Mouse (Mus musculus) midbrain, embryonic 15.5 days (tissue): ENCODE measurements around the gene Ldha. TPM values are rescaled to one million over a fixed set of nuclear protein-coding genes. Genes with fewer than 3 reads are reported as not detected.

Experiments
- ATAC-seq: fragments of 200-750 bp; cut with Nextera tagmentation; replicated peaks from 2 replicates; pipeline ENCODE4 v1.8.0; 2017; ENCODE audit warnings: moderate TSS enrichment
- H3K27ac ChIP-seq: fragments of 300-500 bp; sonication (generic); 2 replicates; pipeline ENCODE4 v1.5.1; 2015; ENCODE audit warnings: mild to moderate bottlenecking, inconsistent platforms
- H3K27me3 ChIP-seq: fragments of 300-500 bp; sonication (generic); replicated peaks from 2 replicates; pipeline ENCODE4 v1.6.1; 2015; ENCODE audit warnings: inconsistent platforms
- H3K36me3 ChIP-seq: fragments of 300-500 bp; sonication (generic); replicated peaks from 2 replicates; pipeline ENCODE4 v1.6.1; 2015; ENCODE audit warnings: inconsistent platforms
- H3K4me1 ChIP-seq: fragments of 300-500 bp; sonication (generic); 2 replicates; pipeline ENCODE4 v1.6.1; 2015; ENCODE audit warnings: inconsistent platforms
- H3K4me2 ChIP-seq: fragments of 300-500 bp; sonication (generic); 2 replicates; pipeline ENCODE4 v1.6.1; 2015; ENCODE audit warnings: inconsistent platforms, mild to moderate bottlenecking, moderate library complexity
- H3K4me3 ChIP-seq: fragments of 300-500 bp; sonication (generic); 2 replicates; pipeline ENCODE4 v1.5.1; 2015; ENCODE audit warnings: mild to moderate bottlenecking, inconsistent platforms
- H3K9ac ChIP-seq: fragments of 300-500 bp; sonication (generic); 2 replicates; pipeline ENCODE4 v1.6.1; 2015; ENCODE audit warnings: mild to moderate bottlenecking, inconsistent platforms
- H3K9me3 ChIP-seq: fragments of 300-500 bp; sonication (generic); 2 replicates; pipeline ENCODE4 v1.6.1; 2016; ENCODE audit warnings: inconsistent platforms
- WGBS: fragments of 180-500 bp; shearing (Covaris S2); methylation state at CpG from one replicate; pipeline ENCODE4 v1.1.7; 2015; ENCODE audit warnings: mixed read lengths; 5-methylcytosine and 5-hydroxymethylcytosine counted together
- polyA plus RNA-seq: library from polyadenylated mRNA; unstranded; fragments of >200 nt; fragmentation: Nextera tagmentation; extraction: Ambion mirVana; gene quantifications from 2 replicates; pipeline ENCODE4 v1.2.1, GENCODE M21; 2015

Gene Ldha
- polyA plus RNA-seq, 1 experiment from 2014 or later = 522 TPM

- H3K36me3 ChIP-seq = no peaks in the 10 kb centered on the region
- no peak overlapping the region for H3K4me2 ChIP-seq
- H3K9ac ChIP-seq = no peak overlapping the region
- no peak for ATAC-seq
- H3K4me1 ChIP-seq = peaks cover 23% of the 10 kb centered on the region
- H3K27ac ChIP-seq = no peak overlapping the region
- H3K27me3 ChIP-seq = 0 out of 2 replicates have a peak, but pooled peaks cover 4% of the 10 kb centered on the region
- H3K9me3 ChIP-seq = no peaks in the 10 kb centered on the region
- 84% methylated on average over 5 of the region's 5 CpGs for WGBS
- no peak overlapping the region for H3K4me3 ChIP-seq
Measured at GRCm38 (mm10) chr7:46839861-46840260, 1.4 kb upstream of the Ldha start.

- Histone ChIP-seq H3K4me1 (peaks cover 24% of the 10 kb centered on the region), H3K9me3 (no peaks in the 10 kb centered on the region), H3K4me2 (no peak overlapping the region), H3K27me3 (0 out of 2 replicates have a peak, but pooled peaks cover 4% of the 10 kb centered on the region), H3K36me3 (no peaks in the 10 kb centered on the region), H3K4me3 (no peak overlapping the region), H3K9ac (no peak overlapping the region), H3K27ac (no peak overlapping the region)
- WGBS = 43% methylated on average over 4 of the region's 4 CpGs
- no peak for ATAC-seq
Measured at GRCm38 (mm10) chr7:46840326-46840725, 949 bp upstream of the Ldha start.

GRCm38 (mm10) chr7:46842278-46842677 lies 1.0 kb downstream of the Ldha start:
- ATAC-seq = no peak
- 0 out of 2 replicates have a peak, but pooled peaks cover 4% of the 10 kb centered on the region for H3K27me3 ChIP-seq
- no peak overlapping the region for H3K27ac ChIP-seq
- H3K36me3 ChIP-seq = no peaks in the 10 kb centered on the region
- H3K9ac ChIP-seq = no peak overlapping the region
- no peak overlapping the region for H3K4me3 ChIP-seq
- no peak overlapping the region for H3K4me2 ChIP-seq
- H3K4me1 ChIP-seq = peaks cover 37% of the 10 kb centered on the region
- 30% methylated on average over 5 of the region's 5 CpGs for WGBS
- no peaks in the 10 kb centered on the region for H3K9me3 ChIP-seq

- no peak overlapping the region for H3K27ac ChIP-seq
- H3K27me3 ChIP-seq = 0 out of 2 replicates have a peak, but pooled peaks cover 4% of the 10 kb centered on the region
- WGBS = 90% methylated on average over 4 of the region's 4 CpGs
- no peaks in the 10 kb centered on the region for H3K9me3 ChIP-seq
- H3K4me3 ChIP-seq = no peak overlapping the region
- no peak overlapping the region for H3K4me2 ChIP-seq
- H3K36me3 ChIP-seq = no peaks in the 10 kb centered on the region
- no peak overlapping the region for H3K9ac ChIP-seq
- H3K4me1 ChIP-seq = peaks cover 31% of the 10 kb centered on the region
- ATAC-seq = no peak
Measured at GRCm38 (mm10) chr7:46843576-46843975, 2.3 kb downstream of the Ldha start.

GRCm38 (mm10) chr7:46845211-46845977 lies 4.1 kb downstream of the Ldha start:
- peak; percentile 90 for ATAC-seq
- Histone ChIP-seq H3K4me1 (peaks cover 20% of the 10 kb centered on the region), H3K27ac (peak overlapping the region; percentile 78), H3K4me2 (peak overlapping the region; percentile 89), H3K4me3 (peak overlapping the region; percentile 74), H3K9ac (peak overlapping the region; percentile 73), H3K9me3 (no peaks in the 10 kb centered on the region), H3K27me3 (0 out of 2 replicates have a peak, but pooled peaks cover 4% of the 10 kb centered on the region), H3K36me3 (no peaks in the 10 kb centered on the region; the same call in 1 of the 2 replicates)
- under 1% methylated on average over 51 of the region's 51 CpGs for WGBS

- under 1% methylated on average over 36 of the region's 36 CpGs for WGBS
- ATAC-seq = peak; percentile 60; the same call in 1 of the 2 replicates
- Histone ChIP-seq H3K4me3 (peak overlapping the region; percentile 74), H3K27me3 (0 out of 2 replicates have a peak, but pooled peaks cover 4% of the 10 kb centered on the region), H3K9me3 (no peaks in the 10 kb centered on the region), H3K36me3 (no peaks in the 10 kb centered on the region; the same call in 1 of the 2 replicates), H3K27ac (peak overlapping the region; percentile 78), H3K4me1 (peaks cover 20% of the 10 kb centered on the region), H3K4me2 (peak overlapping the region; percentile 89), H3K9ac (peak overlapping the region; percentile 73)
Measured at GRCm38 (mm10) chr7:46845978-46846485, 4.8 kb downstream of the Ldha start.

GRCm38 (mm10) chr7:46846486-46847244 lies 5.4 kb downstream of the Ldha start:
- 2% methylated on average over 28 of the region's 28 CpGs for WGBS
- H3K4me2 ChIP-seq = peak overlapping the region; percentile 89
- peak; percentile 57 for ATAC-seq

GRCm38 (mm10) chr7:46849287-46849686 lies 8.0 kb downstream of the Ldha start:
- no peak for ATAC-seq
- Histone ChIP-seq H3K4me3 (no peak overlapping the region), H3K27ac (no peak overlapping the region), H3K4me1 (peaks cover 20% of the 10 kb centered on the region), H3K9me3 (no peaks in the 10 kb centered on the region), H3K27me3 (no peaks in the 10 kb centered on the region), H3K36me3 (peaks cover 16% of the 10 kb centered on the region; the same call in 1 of the 2 replicates), H3K9ac (no peak overlapping the region), H3K4me2 (no peak overlapping the region)
- WGBS = 79% methylated on average over 5 of the region's 5 CpGs

More at GRCm38 (mm10) chr7:46846486-46847244, 5.4 kb downstream of the Ldha start:
- H3K27ac ChIP-seq = peak overlapping the region; percentile 78
- H3K27me3 ChIP-seq = 0 out of 2 replicates have a peak, but pooled peaks cover 4% of the 10 kb centered on the region
- H3K36me3 ChIP-seq = peaks cover 5% of the 10 kb centered on the region; the same call in 1 of the 2 replicates
- no peaks in the 10 kb centered on the region for H3K9me3 ChIP-seq
- peak overlapping the region; percentile 73 for H3K9ac ChIP-seq
- peaks cover 20% of the 10 kb centered on the region for H3K4me1 ChIP-seq
- peak overlapping the region; percentile 74 for H3K4me3 ChIP-seq

- Histone ChIP-seq H3K9me3 (no peaks in the 10 kb centered on the region), H3K27me3 (no peaks in the 10 kb centered on the region), H3K4me1 (peaks cover 12% of the 10 kb centered on the region), H3K36me3 (peaks cover 21% of the 10 kb centered on the region; the same call in 1 of the 2 replicates), H3K27ac (no peak overlapping the region), H3K4me3 (no peak overlapping the region), H3K9ac (no peak overlapping the region), H3K4me2 (no peak overlapping the region)
- WGBS = 59% methylated on average over 7 of the region's 7 CpGs
- ATAC-seq = no peak
Measured at GRCm38 (mm10) chr7:46851026-46851425, 9.8 kb downstream of the Ldha start.

- ATAC-seq = no peak
- H3K4me3 ChIP-seq = no peak overlapping the region
- H3K36me3 ChIP-seq = peaks cover 21% of the 10 kb centered on the region; the same call in 1 of the 2 replicates
- H3K9me3 ChIP-seq = no peaks in the 10 kb centered on the region
- no peak overlapping the region for H3K4me2 ChIP-seq
- no peaks in the 10 kb centered on the region for H3K27me3 ChIP-seq
- H3K9ac ChIP-seq = no peak overlapping the region
- 92% methylated on average over 1 of the region's 1 CpGs for WGBS
- no peak overlapping the region for H3K27ac ChIP-seq
- no peaks in the 10 kb centered on the region for H3K4me1 ChIP-seq
Measured at GRCm38 (mm10) chr7:46852666-46853065, 11.4 kb downstream of the Ldha start.

GRCm38 (mm10) chr7:46853365-46853764 lies 12.1 kb downstream of the Ldha start:
- Histone ChIP-seq H3K27ac (no peak overlapping the region), H3K4me1 (no peaks in the 10 kb centered on the region), H3K9ac (no peak overlapping the region), H3K27me3 (no peaks in the 10 kb centered on the region), H3K36me3 (peaks cover 21% of the 10 kb centered on the region; the same call in 1 of the 2 replicates), H3K4me3 (no peak overlapping the region), H3K9me3 (no peaks in the 10 kb centered on the region), H3K4me2 (no peak overlapping the region)
- ATAC-seq = no peak
- WGBS = 93% methylated on average over 9 of the region's 9 CpGs
